Mouse (Mus musculus): ENCODE measurements around the gene Ppfia3. TPM values are rescaled to one million over a fixed set of nuclear protein-coding genes. Genes with fewer than 3 reads are reported as not detected.

Ppfia3 gene
- total RNA-seq, 1 experiment: 6.9 TPM

GRCm38 (mm10) chr7:45369022-45369745 lies 2.4 kb upstream of the Ppfia3 start:
- no peak for DNase-seq (ENCODE audit: low read depth, low spot score)
- H3K27ac ChIP-seq (ENCODE audit: insufficient read depth, low read depth, low read length, poor library complexity, severe bottlenecking): no peak overlapping the region
- no peak overlapping the region for H3K9ac ChIP-seq (ENCODE audit: insufficient read depth, low read depth, low read length, poor library complexity, severe bottlenecking)
- H3K36me3 ChIP-seq (ENCODE audit: control insufficient read depth, insufficient read depth, low read length, poor library complexity, severe bottlenecking): peaks cover 14% of the 10 kb centered on the region
- H3K4me3 ChIP-seq (ENCODE audit: insufficient read depth in 1 of 2, low read depth in 1 of 2, low read length in 2 of 2, poor library complexity in 1 of 2, severe bottlenecking in 1 of 2): 0 out of 4 replicates have a peak overlapping the region, but pooled peaks of 1 of the 2 experiments have one; percentile 80
- in situ Hi-C loops (cut with MboI; ENCODE audit: low sequenced_read_pairs in 2 of 2, unreplicated experiment in 2 of 2): no loop called here
- TF ChIP-seq ZC3H11A (IDR thresholded peaks at IDR 0.05; ENCODE audit: borderline replicate concordance, low read depth, low read length) (no peak), HCFC1 (IDR thresholded peaks at IDR 0.05; ENCODE audit: borderline replicate concordance, insufficient read depth, low read length) (no peak)
- peaks cover 2 to 18% of the 10 kb centered on the region in 2 experiments; a peak in 2 of 4 replicates for H3K4me1 ChIP-seq (ENCODE audit: control insufficient read depth in 2 of 2, insufficient read depth in 2 of 2, low read length in 2 of 2, poor library complexity in 1 of 2)
- no peaks in the 10 kb centered on the region for H3K9me3 ChIP-seq (ENCODE audit: control insufficient read depth, insufficient read depth, low read depth, low read length)

- Histone ChIP-seq H3K4me3 (ENCODE audit: insufficient read depth in 1 of 2, low read depth in 1 of 2, low read length in 2 of 2, poor library complexity in 1 of 2, severe bottlenecking in 1 of 2) (peak overlapping the region; percentile 72 to 81), H3K36me3 (ENCODE audit: control insufficient read depth, insufficient read depth, low read length, poor library complexity, severe bottlenecking) (peaks cover 9% of the 10 kb centered on the region), H3K9ac (ENCODE audit: insufficient read depth, low read depth, low read length, poor library complexity, severe bottlenecking) (peak overlapping the region; percentile 83), H3K9me3 (ENCODE audit: control insufficient read depth, insufficient read depth, low read depth, low read length) (no peaks in the 10 kb centered on the region), H3K4me1 (ENCODE audit: control insufficient read depth in 2 of 2, insufficient read depth in 2 of 2, low read length in 2 of 2, poor library complexity in 1 of 2) (peaks cover 2 to 18% of the 10 kb centered on the region in 2 experiments; a peak in 2 of 4 replicates), H3K27ac (ENCODE audit: insufficient read depth, low read depth, low read length, poor library complexity, severe bottlenecking) (no peak overlapping the region)
- DNase-seq (ENCODE audit: low read depth, low spot score): no peak
- in situ Hi-C loops (cut with MboI; ENCODE audit: low sequenced_read_pairs in 2 of 2, unreplicated experiment in 2 of 2): no loop called here
- TF ChIP-seq ZNF384 (IDR thresholded peaks at IDR 0.05; ENCODE audit: low read depth, low read length) (no peak), HCFC1 (IDR thresholded peaks at IDR 0.05; ENCODE audit: borderline replicate concordance, insufficient read depth, low read length) (no peak), ZC3H11A (IDR thresholded peaks at IDR 0.05; ENCODE audit: borderline replicate concordance, low read depth, low read length) (no peak), MAFK (IDR thresholded peaks at IDR 0.05; ENCODE audit: insufficient read depth, low read depth, low read length) (no peak), CHD2 (IDR thresholded peaks at IDR 0.05; ENCODE audit: low read depth, low read length) (no peak)
Observed at GRCm38 (mm10) chr7:45368178-45368577, 1.4 kb upstream of the Ppfia3 start.

- H3K36me3 ChIP-seq (ENCODE audit: control insufficient read depth, insufficient read depth, low read length, poor library complexity, severe bottlenecking): peaks cover 2% of the 10 kb centered on the region; the same call in 1 of the 2 replicates
- peaks cover 2 to 18% of the 10 kb centered on the region in 2 experiments; a peak in 3 of 4 replicates for H3K4me1 ChIP-seq (ENCODE audit: control insufficient read depth in 2 of 2, insufficient read depth in 2 of 2, low read length in 2 of 2, poor library complexity in 1 of 2)
- no peaks in the 10 kb centered on the region for H3K9me3 ChIP-seq (ENCODE audit: control insufficient read depth, insufficient read depth, low read depth, low read length)
- in situ Hi-C loops (cut with MboI; ENCODE audit: low sequenced_read_pairs in 2 of 2, unreplicated experiment in 2 of 2): no loop called here
- no peak for TF ChIP-seq ZC3H11A (IDR thresholded peaks at IDR 0.05; ENCODE audit: borderline replicate concordance, low read depth, low read length)
- TF ChIP-seq ZNF384 (IDR thresholded peaks at IDR 0.05; ENCODE audit: low read depth, low read length): peak; percentile 95
- TF ChIP-seq HCFC1 (IDR thresholded peaks at IDR 0.05; ENCODE audit: borderline replicate concordance, insufficient read depth, low read length): peak; percentile 65; the same call in 1 of the 2 replicates
- TF ChIP-seq CHD2 (IDR thresholded peaks at IDR 0.05; ENCODE audit: low read depth, low read length): no peak
- peak; percentile 91 for DNase-seq (ENCODE audit: low read depth, low spot score)
- H3K4me3 ChIP-seq (ENCODE audit: insufficient read depth in 1 of 2, low read depth in 1 of 2, low read length in 2 of 2, poor library complexity in 1 of 2, severe bottlenecking in 1 of 2): peak overlapping the region; percentile 73 to 81
- H3K27ac ChIP-seq (ENCODE audit: insufficient read depth, low read depth, low read length, poor library complexity, severe bottlenecking): peak overlapping the region; percentile 33; the same call in 1 of the 2 replicates
- H3K9ac ChIP-seq (ENCODE audit: insufficient read depth, low read depth, low read length, poor library complexity, severe bottlenecking): peak overlapping the region; percentile 83
Observed at GRCm38 (mm10) chr7:45367020-45367880, 431 bp upstream of the Ppfia3 start.

- Histone ChIP-seq H3K9me3 (ENCODE audit: control insufficient read depth, insufficient read depth, low read depth, low read length) (no peaks in the 10 kb centered on the region), H3K27ac (ENCODE audit: insufficient read depth, low read depth, low read length, poor library complexity, severe bottlenecking) (no peak overlapping the region), H3K4me1 (ENCODE audit: control insufficient read depth in 2 of 2, insufficient read depth in 2 of 2, low read length in 2 of 2, poor library complexity in 1 of 2) (peaks cover 2 to 15% of the 10 kb centered on the region in 2 experiments; a peak in 3 of 4 replicates)
Observed at GRCm38 (mm10) chr7:45365742-45366651, 822 bp downstream of the Ppfia3 start.

More at GRCm38 (mm10) chr7:45365742-45366651, 822 bp downstream of the Ppfia3 start:
- H3K36me3 ChIP-seq (ENCODE audit: control insufficient read depth, insufficient read depth, low read length, poor library complexity, severe bottlenecking): no peaks in the 10 kb centered on the region; the same call in 1 of the 2 replicates
- no peak; the same call in 1 of the 2 replicates for TF ChIP-seq HCFC1 (IDR thresholded peaks at IDR 0.05; ENCODE audit: borderline replicate concordance, insufficient read depth, low read length)
- TF ChIP-seq ZNF384 (IDR thresholded peaks at IDR 0.05; ENCODE audit: low read depth, low read length): no peak
- TF ChIP-seq CHD2 (IDR thresholded peaks at IDR 0.05; ENCODE audit: low read depth, low read length): no peak
- peak overlapping the region; percentile 51; the same call in 1 of the 2 replicates for H3K9ac ChIP-seq (ENCODE audit: insufficient read depth, low read depth, low read length, poor library complexity, severe bottlenecking)
- no peak for DNase-seq (ENCODE audit: low read depth, low spot score)
- in situ Hi-C loops (cut with MboI; ENCODE audit: low sequenced_read_pairs in 2 of 2, unreplicated experiment in 2 of 2): no loop called here
- H3K4me3 ChIP-seq (ENCODE audit: insufficient read depth in 1 of 2, low read depth in 1 of 2, low read length in 2 of 2, poor library complexity in 1 of 2, severe bottlenecking in 1 of 2): peak overlapping the region; percentile 73 to 81
